Mouse (Mus musculus): ENCODE results near the gene G6pc3.

- TF ChIP-seq CTCF (IDR thresholded peaks at IDR 0.05; ENCODE audit: borderline replicate concordance, control insufficient read depth, extremely low read depth, insufficient read depth, low read length, poor library complexity) (no peak), POLR2A (IDR thresholded peaks at IDR 0.05; ENCODE audit: control insufficient read depth, extremely low read depth, insufficient read depth, low read length, poor library complexity) (no peak)
These were observed 36.9 kb downstream of the G6pc3 start for GRCm38 (mm10) chr11:102226067-102226978.
